Mouse (Mus musculus) lung, postnatal 0 days (tissue): ENCODE data around the gene Sergef.

ENCODE experiments used
- CTCF ChIP-seq: IDR thresholded peaks from 2 replicates; pipeline ENCODE4 v1.5.1; 2016; ENCODE audit warnings: antibody characterized with exemption, mild to moderate bottlenecking
- EP300 ChIP-seq: IDR thresholded peaks from 2 replicates; pipeline ENCODE4 v1.6.1; 2016; ENCODE audit warnings: antibody characterized with exemption, mild to moderate bottlenecking, control low read depth

DNA sequence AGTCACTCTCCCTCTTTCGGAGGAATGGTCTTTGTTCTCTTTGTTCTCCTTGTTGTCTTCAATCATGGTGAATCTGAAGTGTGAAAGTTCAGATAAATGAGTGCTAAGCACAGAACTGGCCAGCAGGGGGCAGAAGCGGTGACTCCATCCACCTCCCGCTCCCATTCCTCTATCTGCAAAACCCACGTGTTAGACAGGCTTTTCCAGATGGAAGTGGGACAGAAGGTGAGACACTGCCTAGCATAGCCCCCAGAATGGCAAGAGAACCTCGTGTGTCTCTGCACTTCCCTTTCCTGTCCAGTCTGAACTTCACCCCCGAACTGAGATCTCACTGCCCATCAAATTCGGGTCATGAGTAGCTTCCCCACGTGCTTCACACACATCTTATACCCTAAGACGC is 25.6 kb upstream of the Sergef start:
- TF ChIP-seq EP300, result no peak
- peak; percentile 73 for TF ChIP-seq CTCF
